Mouse (Mus musculus) heart, postnatal 0 days (tissue): ENCODE data around the gene Esp24. TPM values are rescaled to one million over a fixed set of nuclear protein-coding genes. Genes with fewer than 3 reads are reported as not detected.
"Not testable (repeated sequence)": the region's sequence is repeated elsewhere in the genome, so short reads cannot be mapped to it uniquely, and the experiment has no call there.

Experiments used
- ATAC-seq: fragments of 200-750 bp; cut with Nextera tagmentation; 2 replicates; pipeline ENCODE4 v1.8.0; 2017; ENCODE audit warnings: low read depth, moderate number of reproducible peaks, moderate library complexity; ENCODE audit not compliant: insufficient read depth
- DNase-seq: peaks from one replicate; pipeline ENCODE4 v3.0.0-alpha.2; 2016; ENCODE audit warnings: low spot score
- H3K27ac ChIP-seq: fragments of 300-500 bp; sonication (generic); 2 replicates; pipeline ENCODE4 v1.5.1; 2014; ENCODE audit warnings: low read depth, mild to moderate bottlenecking
- H3K27me3 ChIP-seq: fragments of 300-500 bp; sonication (generic); 2 replicates; pipeline ENCODE4 v1.6.1; 2014; ENCODE audit warnings: low read length, mixed read lengths; ENCODE audit not compliant: control insufficient read depth, insufficient read depth
- H3K36me3 ChIP-seq: fragments of 300-500 bp; sonication (generic); replicated peaks from 2 replicates; pipeline ENCODE4 v1.6.1; 2014; ENCODE audit warnings: low read length, mixed read lengths; ENCODE audit not compliant: control insufficient read depth, insufficient read depth
- H3K4me1 ChIP-seq: fragments of 300-500 bp; sonication (generic); 2 replicates; pipeline ENCODE4 v1.6.1; 2014; ENCODE audit warnings: antibody characterized with exemption; ENCODE audit not compliant: control insufficient read depth, insufficient read depth
- H3K4me2 ChIP-seq: fragments of 300-500 bp; sonication (generic); 2 replicates; pipeline ENCODE4 v1.6.1; 2014; ENCODE audit warnings: low read depth, mild to moderate bottlenecking, low read length, moderate library complexity
- H3K4me3 ChIP-seq: fragments of 300-500 bp; sonication (generic); 2 replicates; pipeline ENCODE4 v1.5.1; 2014; ENCODE audit warnings: low read depth, low read length
- H3K9ac ChIP-seq: fragments of 300-500 bp; sonication (generic); replicated peaks from 2 replicates; pipeline ENCODE4 v1.6.1; 2014; ENCODE audit warnings: low read depth, low read length, mixed read lengths
- H3K9me3 ChIP-seq: fragments of 300-500 bp; sonication (generic); replicated peaks from 2 replicates; pipeline ENCODE4 v1.6.1; 2016; ENCODE audit warnings: low read length; ENCODE audit not compliant: control insufficient read depth
- CTCF ChIP-seq: IDR thresholded peaks from 2 replicates; pipeline ENCODE4 v1.5.1; 2016; ENCODE audit warnings: antibody characterized with exemption, control low read depth, low read depth
- EP300 ChIP-seq: IDR thresholded peaks from 2 replicates; pipeline ENCODE4 v1.6.1; 2016; ENCODE audit warnings: antibody characterized with exemption, low read depth
- WGBS: fragments of 180-500 bp; shearing (Covaris S2); extraction: QIAGEN DNeasy Blood & Tissue Kit; methylation state at CpG from one replicate; pipeline ENCODE4 v1.1.7; 2014; 5-methylcytosine and 5-hydroxymethylcytosine counted together
- polyA plus RNA-seq: library from polyadenylated mRNA; unstranded; fragments of >200 nt; fragmentation: Nextera tagmentation; extraction: Ambion mirVana; gene quantifications from 2 replicates; pipeline ENCODE4 v1.2.1, GENCODE M21; 2015
- total RNA-seq: library from RNA; depleted of rRNA; stranded (reverse); fragments of >200 nt; gene quantifications from 2 replicates; pipeline ENCODE4 v1.2.3, GENCODE M21; 2014; ENCODE audit warnings: low replicate concordance; rRNA removed

The Esp24 gene
- total RNA-seq (not detected in 2 replicates), polyA plus RNA-seq (not detected in 2 replicates)

GRCm38 (mm10) chr17:39036395-39036794 is at the start of gene Esp24:
Esp24 (plus strand) TSS chr17:39036695.
- not testable (repeated sequence) for H3K27me3 ChIP-seq, H3K36me3 ChIP-seq, H3K4me3 ChIP-seq, H3K4me2 ChIP-seq, ATAC-seq, DNase-seq, H3K4me1 ChIP-seq, H3K9me3 ChIP-seq, H3K9ac ChIP-seq, H3K27ac ChIP-seq
- WGBS: 68% methylated on average over 3 of the region's 3 CpGs

- H3K4me1 ChIP-seq: no peaks in the 10 kb centered on the region
- H3K9ac ChIP-seq: no peak overlapping the region
- H3K4me2 ChIP-seq: no peak overlapping the region
- no peak overlapping the region for H3K27ac ChIP-seq
- H3K36me3 ChIP-seq: no peaks in the 10 kb centered on the region
- H3K4me3 ChIP-seq: no peak overlapping the region
- 71% methylated on average over 1 of the region's 1 CpGs for WGBS
- DNase-seq (no peak), ATAC-seq (no peak)
- H3K27me3 ChIP-seq: no peaks in the 10 kb centered on the region
- 0 out of 2 replicates have a peak, but pooled peaks cover 3% of the 10 kb centered on the region for H3K9me3 ChIP-seq
- TF ChIP-seq CTCF: no peak
These were observed 26.6 kb upstream of the Esp24 start for GRCm38 (mm10) chr17:39009846-39010245.

- WGBS: 32% methylated on average over 29 of the region's 30 CpGs
- H3K4me2 ChIP-seq: peak overlapping the region; percentile 46
- no peak overlapping the region for H3K27ac ChIP-seq
- no peaks in the 10 kb centered on the region for H3K36me3 ChIP-seq
- no peaks in the 10 kb centered on the region for H3K9me3 ChIP-seq
- H3K4me3 ChIP-seq: no peak overlapping the region
- no peaks in the 10 kb centered on the region for H3K27me3 ChIP-seq
- DNase-seq (no peak), ATAC-seq (no peak)
- H3K4me1 ChIP-seq: no peaks in the 10 kb centered on the region
- no peak overlapping the region for H3K9ac ChIP-seq
- TF ChIP-seq EP300 (no peak), CTCF (no peak)
These were observed 25.5 kb upstream of the Esp24 start for GRCm38 (mm10) chr17:39010675-39011638.

- TF ChIP-seq CTCF (no peak), EP300 (no peak)
- no peak overlapping the region for H3K9ac ChIP-seq
- WGBS: 52% methylated on average over 14 of the region's 14 CpGs
- ATAC-seq: no peak
- no peaks in the 10 kb centered on the region for H3K4me1 ChIP-seq
- no peak overlapping the region for H3K4me2 ChIP-seq
- H3K27ac ChIP-seq: no peak overlapping the region
- no peak for DNase-seq
- no peaks in the 10 kb centered on the region for H3K36me3 ChIP-seq
- no peaks in the 10 kb centered on the region for H3K27me3 ChIP-seq
- H3K9me3 ChIP-seq: peaks cover 2% of the 10 kb centered on the region; the same call in 1 of the 2 replicates
- no peak overlapping the region for H3K4me3 ChIP-seq
These were observed 19.3 kb upstream of the Esp24 start for GRCm38 (mm10) chr17:39017184-39017583.

GRCm38 (mm10) chr17:39043241-39043640 is 6.7 kb downstream of the Esp24 start, which contains the start of gene Gm21903:
Gm21903 (minus strand) TSS chr17:39043341.
- no peaks in the 10 kb centered on the region for H3K27me3 ChIP-seq
- H3K4me2 ChIP-seq: no peak within 1 kb of the TSS
- ATAC-seq: no peak
- H3K36me3 ChIP-seq: no peaks in the 10 kb centered on the region
- DNase-seq: no peak
- 0 out of 2 replicates have a peak, but pooled peaks cover 3% of the 10 kb centered on the region for H3K9me3 ChIP-seq
- no peak for TF ChIP-seq EP300
- TF ChIP-seq CTCF: no peak
- no peak within 1 kb of the TSS for H3K9ac ChIP-seq
- no peak within 1 kb of the TSS for H3K27ac ChIP-seq
- H3K4me3 ChIP-seq: no peak within 1 kb of the TSS
- H3K4me1 ChIP-seq: no peaks in the 10 kb centered on the region

GRCm38 (mm10) chr17:39063641-39064040 is 27.1 kb downstream of the Esp24 start:
- TF ChIP-seq CTCF (no peak), EP300 (no peak)
- H3K9ac ChIP-seq: no peak overlapping the region
- ATAC-seq (no peak), DNase-seq (no peak)
- H3K27me3 ChIP-seq: no peaks in the 10 kb centered on the region
- H3K4me3 ChIP-seq: no peak overlapping the region
- H3K4me2 ChIP-seq: no peak overlapping the region
- no peaks in the 10 kb centered on the region for H3K4me1 ChIP-seq
- peaks cover 19% of the 10 kb centered on the region for H3K9me3 ChIP-seq
- no peaks in the 10 kb centered on the region for H3K36me3 ChIP-seq
- no peak overlapping the region for H3K27ac ChIP-seq
